Mouse (Mus musculus): ENCODE measurements around the gene Dtx1.
A peak's percentile ranks its signal among the peaks of the same experiment; 100 is the strongest.

Dtx1 gene

GRCm38 (mm10) chr5:120679676-120680555 lies 31.8 kb downstream of the Dtx1 start:
- DNase-seq (ENCODE audit: low spot score), result peak; percentile 83

GRCm38 (mm10) chr5:120677516-120677915 lies 34.2 kb downstream of the Dtx1 start:
- DNase-seq (ENCODE audit: low spot score), result no peak

- no peak for DNase-seq (ENCODE audit: low spot score)
Measured at GRCm38 (mm10) chr5:120674229-120675145, 37.2 kb downstream of the Dtx1 start.

- DNase-seq (ENCODE audit: low spot score), result no peak
Measured at GRCm38 (mm10) chr5:120673626-120674025, 38.1 kb downstream of the Dtx1 start.

- DNase-seq (ENCODE audit: low spot score), result no peak
Measured at GRCm38 (mm10) chr5:120671865-120672264, 39.9 kb downstream of the Dtx1 start.

GRCm38 (mm10) chr5:120670132-120670531 lies 41.6 kb downstream of the Dtx1 start:
- DNase-seq (ENCODE audit: low spot score), result no peak

- no peak for DNase-seq (ENCODE audit: low spot score)
Measured at GRCm38 (mm10) chr5:120668761-120669160, 43.0 kb downstream of the Dtx1 start.

GRCm38 (mm10) chr5:120664888-120665287 lies 46.8 kb downstream of the Dtx1 start:
- DNase-seq (ENCODE audit: low spot score), result no peak

GRCm38 (mm10) chr5:120660816-120661215 lies 50.9 kb downstream of the Dtx1 start:
- no peak for DNase-seq (ENCODE audit: low spot score)

- no peak for DNase-seq (ENCODE audit: low spot score)
Measured at GRCm38 (mm10) chr5:120656281-120656751, 55.4 kb downstream of the Dtx1 start.

- DNase-seq (ENCODE audit: low spot score), result no peak
Measured at GRCm38 (mm10) chr5:120653873-120654272, 57.9 kb downstream of the Dtx1 start.

- no peak for DNase-seq (ENCODE audit: low spot score)
Measured at GRCm38 (mm10) chr5:120652915-120653701, 58.6 kb downstream of the Dtx1 start.

GRCm38 (mm10) chr5:120651230-120651629 lies 60.5 kb downstream of the Dtx1 start:
- DNase-seq (ENCODE audit: low spot score), result no peak

GRCm38 (mm10) chr5:120649938-120650337 lies 61.8 kb downstream of the Dtx1 start:
- no peak for DNase-seq (ENCODE audit: low spot score)

GRCm38 (mm10) chr5:120649374-120649933 lies 62.3 kb downstream of the Dtx1 start:
- no peak for DNase-seq (ENCODE audit: low spot score)

- DNase-seq (ENCODE audit: low spot score), result peak; percentile 36
Measured at GRCm38 (mm10) chr5:120648569-120649373, 63.0 kb downstream of the Dtx1 start, which contains the start of gene Rasal1. Rasal1 (plus strand) TSS chr5:120648812.

- no peak for DNase-seq (ENCODE audit: low spot score)
Measured at GRCm38 (mm10) chr5:120647814-120648491, 63.8 kb downstream of the Dtx1 start.

- no peak for DNase-seq (ENCODE audit: low spot score)
Measured at GRCm38 (mm10) chr5:120647361-120647760, 64.4 kb downstream of the Dtx1 start.

GRCm38 (mm10) chr5:120645851-120646250 lies 65.9 kb downstream of the Dtx1 start:
- no peak for DNase-seq (ENCODE audit: low spot score)

GRCm38 (mm10) chr5:120644227-120644626 lies 67.5 kb downstream of the Dtx1 start:
- DNase-seq (ENCODE audit: low spot score), result peak; percentile 53
